Mouse (Mus musculus): ENCODE measurements around the gene Prrx2. TPM values are rescaled to one million over a fixed set of nuclear protein-coding genes. Genes with fewer than 3 reads are reported as not detected.
"Not testable (repeated sequence)": the region's sequence is repeated elsewhere in the genome, so short reads cannot be mapped to it uniquely, and the experiment has no call there.

Gene Prrx2
- polyA plus RNA-seq, 1 experiment from 2014 or later: 24.4 TPM

DNA sequence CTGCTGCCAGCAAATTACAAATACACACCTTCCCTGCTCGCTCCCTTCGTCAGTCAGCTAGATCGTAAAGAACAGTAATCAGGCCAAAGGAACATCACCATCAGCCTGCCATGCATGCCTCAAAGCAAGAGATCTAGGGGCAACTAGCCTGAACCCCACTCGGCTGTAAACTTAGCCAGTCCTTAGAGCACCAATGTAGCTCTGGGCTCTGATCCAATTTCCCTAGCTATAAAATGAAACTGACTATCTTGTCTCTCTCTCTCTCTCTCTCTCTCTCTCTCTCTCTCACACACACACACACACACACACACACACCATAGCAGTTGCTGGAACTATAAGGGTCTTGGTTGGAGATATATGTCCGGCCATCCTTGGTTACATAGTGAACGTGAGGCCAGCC, 69.5 kb downstream of the Prrx2 start:
- H3K4me1 ChIP-seq (ENCODE audit: control insufficient read depth, insufficient read depth, low read length): peaks cover 14% of the 10 kb centered on the region
- H3K9ac ChIP-seq (ENCODE audit: low read length): no peak overlapping the region
- ATAC-seq (ENCODE audit: low FRiP score) (no peak), DNase-seq (ENCODE audit: low spot score, missing footprints) (peak; percentile 53)
- no peak overlapping the region for H3K27ac ChIP-seq (ENCODE audit: low read depth, low read length)
- WGBS: 88% methylated on average over 6 of the region's 6 CpGs
- peaks cover 5% of the 10 kb centered on the region; the same call in 1 of the 2 replicates for H3K27me3 ChIP-seq (ENCODE audit: control insufficient read depth, insufficient read depth, low read length)
- no peaks in the 10 kb centered on the region for H3K9me3 ChIP-seq (ENCODE audit: control insufficient read depth, low read length)
- no peak overlapping the region for H3K4me2 ChIP-seq
- no peak overlapping the region for H3K4me3 ChIP-seq (ENCODE audit: low read depth, low read length)
- no peaks in the 10 kb centered on the region for H3K36me3 ChIP-seq (ENCODE audit: control insufficient read depth, insufficient read depth, low read length)

GRCm38 (mm10) chr2:30904991-30905390, 70.2 kb downstream of the Prrx2 start:
- ATAC-seq (ENCODE audit: low FRiP score) (no peak), DNase-seq (ENCODE audit: low spot score, missing footprints) (peak; percentile 47)
- H3K27me3 ChIP-seq (ENCODE audit: control insufficient read depth, insufficient read depth, low read length): peaks cover 5% of the 10 kb centered on the region; the same call in 1 of the 2 replicates
- H3K9me3 ChIP-seq (ENCODE audit: control insufficient read depth, low read length): no peaks in the 10 kb centered on the region
- peaks cover 14% of the 10 kb centered on the region for H3K4me1 ChIP-seq (ENCODE audit: control insufficient read depth, insufficient read depth, low read length)
- H3K36me3 ChIP-seq (ENCODE audit: control insufficient read depth, insufficient read depth, low read length): no peaks in the 10 kb centered on the region
- 91% methylated on average over 7 of the region's 7 CpGs for WGBS
- no peak overlapping the region for H3K4me2 ChIP-seq
- no peak overlapping the region for H3K4me3 ChIP-seq (ENCODE audit: low read depth, low read length)
- H3K9ac ChIP-seq (ENCODE audit: low read length): no peak overlapping the region
- H3K27ac ChIP-seq (ENCODE audit: low read depth, low read length): no peak overlapping the region

- no peak overlapping the region for H3K27ac ChIP-seq (ENCODE audit: low read depth, low read length)
- no peak overlapping the region for H3K4me3 ChIP-seq (ENCODE audit: low read depth, low read length)
- DNase-seq (ENCODE audit: low spot score, missing footprints) (no peak), ATAC-seq (ENCODE audit: low FRiP score) (no peak)
- no peak overlapping the region for H3K9ac ChIP-seq (ENCODE audit: low read length)
- no peak overlapping the region for H3K4me2 ChIP-seq
- peaks cover 14% of the 10 kb centered on the region for H3K4me1 ChIP-seq (ENCODE audit: control insufficient read depth, insufficient read depth, low read length)
- whole genome bisulfite sequencing: 81% methylated on average over 8 of the region's 8 CpGs
- no peaks in the 10 kb centered on the region for H3K9me3 ChIP-seq (ENCODE audit: control insufficient read depth, low read length)
- no peaks in the 10 kb centered on the region for H3K36me3 ChIP-seq (ENCODE audit: control insufficient read depth, insufficient read depth, low read length)
- H3K27me3 ChIP-seq (ENCODE audit: control insufficient read depth, insufficient read depth, low read length): peaks cover 5% of the 10 kb centered on the region; the same call in 1 of the 2 replicates
Measured at GRCm38 (mm10) chr2:30905906-30906305, 71.1 kb downstream of the Prrx2 start.

GRCm38 (mm10) chr2:30906641-30907040, 71.9 kb downstream of the Prrx2 start:
- DNase-seq (ENCODE audit: low spot score, missing footprints): peak; percentile 60
- Histone ChIP-seq H3K4me3 (ENCODE audit: low read depth, low read length) (no peak overlapping the region), H3K36me3 (ENCODE audit: control insufficient read depth, insufficient read depth, low read length) (no peaks in the 10 kb centered on the region), H3K27me3 (ENCODE audit: control insufficient read depth, insufficient read depth, low read length) (peaks cover 5% of the 10 kb centered on the region; the same call in 1 of the 2 replicates), H3K9ac (ENCODE audit: low read length) (no peak overlapping the region), H3K9me3 (ENCODE audit: control insufficient read depth, low read length) (no peaks in the 10 kb centered on the region), H3K4me2 (no peak overlapping the region), H3K27ac (ENCODE audit: low read depth, low read length) (no peak overlapping the region), H3K4me1 (ENCODE audit: control insufficient read depth, insufficient read depth, low read length) (peaks cover 12% of the 10 kb centered on the region)
- ATAC-seq (ENCODE audit: low FRiP score): no peak
- 81% methylated on average over 4 of the region's 4 CpGs for WGBS

DNA sequence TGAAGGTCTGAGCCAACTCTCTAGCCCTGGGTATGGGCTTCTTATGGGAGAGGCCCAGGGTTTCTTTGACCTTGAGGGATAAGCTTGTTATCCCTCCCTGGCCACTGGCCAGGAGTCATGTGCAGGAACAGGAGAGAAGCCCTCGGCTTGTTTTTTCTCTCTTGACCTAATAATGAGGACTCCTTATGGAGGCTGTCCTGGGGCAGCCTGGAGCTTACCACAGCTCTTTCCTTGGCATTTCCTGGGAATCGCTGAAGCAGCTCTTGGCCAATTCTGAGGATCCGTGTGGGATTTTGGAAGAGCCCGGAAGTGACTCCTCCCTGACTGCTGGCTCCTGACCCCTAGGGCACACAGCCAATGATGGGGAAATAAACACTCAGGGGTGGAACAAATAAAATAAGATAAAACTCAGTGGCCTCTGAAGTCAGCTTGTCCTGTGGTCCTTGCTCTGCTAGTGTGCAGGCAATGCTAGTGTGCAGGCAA, 77.6 kb downstream of the Prrx2 start:
- H3K4me2 ChIP-seq: no peak overlapping the region
- H3K4me3 ChIP-seq (ENCODE audit: low read depth, low read length): no peak overlapping the region
- no peaks in the 10 kb centered on the region for H3K9me3 ChIP-seq (ENCODE audit: control insufficient read depth, low read length)
- H3K27ac ChIP-seq (ENCODE audit: low read depth, low read length): no peak overlapping the region
- ATAC-seq (ENCODE audit: low FRiP score) (no peak), DNase-seq (ENCODE audit: low spot score, missing footprints) (no peak)
- H3K36me3 ChIP-seq (ENCODE audit: control insufficient read depth, insufficient read depth, low read length): no peaks in the 10 kb centered on the region
- WGBS: 65% methylated on average over 4 of the region's 4 CpGs
- H3K27me3 ChIP-seq (ENCODE audit: control insufficient read depth, insufficient read depth, low read length): no peaks in the 10 kb centered on the region
- H3K4me1 ChIP-seq (ENCODE audit: control insufficient read depth, insufficient read depth, low read length): no peaks in the 10 kb centered on the region
- H3K9ac ChIP-seq (ENCODE audit: low read length): no peak overlapping the region

GRCm38 (mm10) chr2:30913022-30913421, 78.2 kb downstream of the Prrx2 start:
- ATAC-seq (ENCODE audit: low FRiP score) (no peak), DNase-seq (ENCODE audit: low spot score, missing footprints) (no peak)
- H3K27ac ChIP-seq (ENCODE audit: low read depth, low read length): no peak overlapping the region
- no peaks in the 10 kb centered on the region for H3K4me1 ChIP-seq (ENCODE audit: control insufficient read depth, insufficient read depth, low read length)
- no peak overlapping the region for H3K9ac ChIP-seq (ENCODE audit: low read length)
- H3K9me3 ChIP-seq (ENCODE audit: control insufficient read depth, low read length): no peaks in the 10 kb centered on the region
- no peaks in the 10 kb centered on the region for H3K27me3 ChIP-seq (ENCODE audit: control insufficient read depth, insufficient read depth, low read length)
- no peak overlapping the region for H3K4me2 ChIP-seq
- no peaks in the 10 kb centered on the region for H3K36me3 ChIP-seq (ENCODE audit: control insufficient read depth, insufficient read depth, low read length)
- H3K4me3 ChIP-seq (ENCODE audit: low read depth, low read length): no peak overlapping the region
- WGBS: 85% methylated on average over 8 of the region's 8 CpGs

GRCm38 (mm10) chr2:30914836-30915235, 80.1 kb downstream of the Prrx2 start:
- ATAC-seq (ENCODE audit: low FRiP score): no peak
- H3K27me3 ChIP-seq (ENCODE audit: control insufficient read depth, insufficient read depth, low read length): no peaks in the 10 kb centered on the region

DNA sequence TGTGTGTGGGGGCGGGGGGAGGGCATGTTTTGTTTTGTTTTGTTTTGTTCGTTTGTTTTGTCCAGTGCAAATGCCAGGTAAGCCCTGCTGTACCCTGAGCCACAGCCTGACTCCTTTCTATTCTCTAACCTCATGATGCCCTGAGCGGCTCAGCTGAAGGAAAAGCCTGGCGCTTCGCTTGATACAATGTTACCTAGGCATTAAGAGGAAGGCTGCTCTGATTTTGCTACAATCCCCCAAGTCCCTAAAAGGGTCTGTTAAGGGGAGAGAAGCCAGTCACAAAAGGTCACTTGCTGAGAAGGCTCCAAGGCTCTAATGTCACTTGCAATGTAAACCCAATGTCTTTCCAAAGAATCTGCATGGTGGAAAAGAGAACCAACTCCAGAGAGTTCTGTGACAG, 80.6 kb downstream of the Prrx2 start:
- Histone ChIP-seq H3K9me3 (ENCODE audit: control insufficient read depth, low read length) (no peaks in the 10 kb centered on the region), H3K4me1 (ENCODE audit: control insufficient read depth, insufficient read depth, low read length) (no peaks in the 10 kb centered on the region), H3K4me2 (no peak overlapping the region), H3K9ac (ENCODE audit: low read length) (no peak overlapping the region), H3K27ac (ENCODE audit: low read depth, low read length) (no peak overlapping the region), H3K36me3 (ENCODE audit: control insufficient read depth, insufficient read depth, low read length) (no peaks in the 10 kb centered on the region), H3K27me3 (ENCODE audit: control insufficient read depth, insufficient read depth, low read length) (no peaks in the 10 kb centered on the region), H3K4me3 (ENCODE audit: low read depth, low read length) (no peak overlapping the region)
- ATAC-seq (ENCODE audit: low FRiP score): no peak
- WGBS: 76% methylated on average over 5 of the region's 5 CpGs
- DNase-seq (ENCODE audit: low spot score, missing footprints): peak; percentile 64

More at GRCm38 (mm10) chr2:30914836-30915235, 80.1 kb downstream of the Prrx2 start:
- 55% methylated on average over 3 of the region's 3 CpGs for WGBS
- Histone ChIP-seq H3K4me3 (ENCODE audit: low read depth, low read length) (no peak overlapping the region), H3K4me2 (no peak overlapping the region), H3K9me3 (ENCODE audit: control insufficient read depth, low read length) (no peaks in the 10 kb centered on the region), H3K4me1 (ENCODE audit: control insufficient read depth, insufficient read depth, low read length) (no peaks in the 10 kb centered on the region), H3K36me3 (ENCODE audit: control insufficient read depth, insufficient read depth, low read length) (no peaks in the 10 kb centered on the region), H3K9ac (ENCODE audit: low read length) (no peak overlapping the region), H3K27ac (ENCODE audit: low read depth, low read length) (no peak overlapping the region)
- no peak for DNase-seq (ENCODE audit: low spot score, missing footprints)

- H3K27me3 ChIP-seq (ENCODE audit: control insufficient read depth, insufficient read depth, low read length); H3K4me2 ChIP-seq; H3K27ac ChIP-seq (ENCODE audit: low read depth, low read length); H3K4me3 ChIP-seq (ENCODE audit: low read depth, low read length); H3K36me3 ChIP-seq (ENCODE audit: control insufficient read depth, insufficient read depth, low read length); H3K9ac ChIP-seq (ENCODE audit: low read length); ATAC-seq (ENCODE audit: low FRiP score); H3K9me3 ChIP-seq (ENCODE audit: control insufficient read depth, low read length); H3K4me1 ChIP-seq (ENCODE audit: control insufficient read depth, insufficient read depth, low read length): not testable (repeated sequence)
- WGBS: 77% methylated on average over 6 of the region's 6 CpGs
- DNase-seq (ENCODE audit: low spot score, missing footprints): peak; percentile 83
Measured at GRCm38 (mm10) chr2:30915933-30916332, 81.2 kb downstream of the Prrx2 start.
